ENCODE assay signal across 19 mouse cellular contexts in the genomic region with DNA sequence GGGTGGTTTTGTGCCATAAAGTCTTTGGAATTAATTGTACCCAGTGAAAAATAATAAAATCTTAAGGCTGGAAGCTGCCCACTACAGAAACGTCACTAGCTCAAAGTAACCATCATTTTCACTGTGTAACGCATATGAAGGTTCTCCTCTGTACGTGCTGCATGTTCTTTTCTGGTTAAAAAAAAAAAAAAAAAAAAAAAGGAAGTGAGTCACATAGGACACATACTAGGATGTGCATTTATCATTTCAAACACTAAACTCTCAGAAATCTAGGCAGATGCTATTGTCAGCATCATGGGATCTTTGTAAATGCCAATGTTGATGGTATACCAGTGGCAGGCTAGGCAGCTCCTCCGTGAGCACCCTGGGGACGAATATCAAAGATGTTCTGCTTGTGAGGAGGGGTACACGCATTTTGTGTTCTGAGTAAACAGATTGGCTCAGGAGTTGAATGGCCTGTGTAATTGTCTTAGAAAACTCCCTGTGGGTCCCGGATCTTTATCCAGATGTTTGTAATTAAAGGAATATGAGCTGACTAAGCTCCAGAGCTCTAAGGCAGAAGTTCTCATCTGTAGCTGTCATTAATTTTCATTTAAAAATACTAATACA. TPM values are rescaled to one million over a fixed set of nuclear protein-coding genes. Genes with fewer than 3 reads are reported as not detected.
A peak's percentile ranks its signal among the peaks of the same experiment; 100 is the strongest.
DNase-seq lines count a peak whose midpoint lies in the region; ATAC-seq lines count a peak whose summit lies in the region.
"Had no signal": no experiment of that assay in that cellular context is flagged by ENCODE, and none has a peak within 500 bp of the region (broad histone marks: within the 10 kb centered on the region; RNA-seq: fewer than 3 reads in every experiment).

No protein-coding gene starts in this region.

- no peaks in the 10 kb centered on the region for H3K9me3 ChIP-seq in midbrain, embryonic 11.5 days (ENCODE audit: control insufficient read depth, low read length)
- no peaks in the 10 kb centered on the region for H3K9me3 ChIP-seq in midbrain, embryonic 10.5 days (replicated peaks)
- H3K9me3 ChIP-seq in midbrain, embryonic 13.5 days = no peaks in the 10 kb centered on the region
- no peaks in the 10 kb centered on the region for H3K9me3 ChIP-seq in liver, embryonic 11.5 days (ENCODE audit: control insufficient read depth, low read length)
- H3K9me3 ChIP-seq: embryonic facial prominence, embryonic 13.5 days; forebrain, embryonic 12.5 days; megakaryocyte, embryonic 14.5 days had no signal

- no peaks in the 10 kb centered on the region for H3K36me3 ChIP-seq in midbrain, embryonic 11.5 days (ENCODE audit: control insufficient read depth, insufficient read depth, low read length)
- no peaks in the 10 kb centered on the region for H3K36me3 ChIP-seq in midbrain, embryonic 10.5 days
- H3K36me3 ChIP-seq in midbrain, embryonic 13.5 days = no peaks in the 10 kb centered on the region
- H3K36me3 ChIP-seq in liver, embryonic 11.5 days (ENCODE audit: control insufficient read depth, insufficient read depth, low read length) = no peaks in the 10 kb centered on the region
- H3K36me3 ChIP-seq: embryonic facial prominence, embryonic 13.5 days; forebrain, embryonic 12.5 days had no signal

- ATAC-seq in midbrain, embryonic 11.5 days (ENCODE audit: low FRiP score) = peak; percentile 40; the same call in 1 of the 2 replicates
- ATAC-seq in midbrain, embryonic 13.5 days = 0 out of 2 replicates have a peak, but pooled peaks have one; percentile 37
- no peak for ATAC-seq in liver, embryonic 11.5 days (replicated peaks; ENCODE audit: low FRiP score)

- intact Hi-C loops in left cerebral cortex, postnatal 14 days (cut with DNase I) = no loop called here

- H3K27ac ChIP-seq in midbrain, embryonic 11.5 days (ENCODE audit: low read depth, low read length) = no peak overlapping the region
- H3K27ac ChIP-seq in midbrain, embryonic 10.5 days (replicated peaks) = no peak overlapping the region
- H3K27ac ChIP-seq in midbrain, embryonic 13.5 days = no peak overlapping the region
- no peak overlapping the region for H3K27ac ChIP-seq in liver, embryonic 11.5 days (ENCODE audit: low read depth, low read length)
- H3K27ac ChIP-seq: embryonic facial prominence, embryonic 13.5 days; forebrain, embryonic 12.5 days had no signal

- no peak overlapping the region for H3K9ac ChIP-seq in midbrain, embryonic 11.5 days (ENCODE audit: low read length)
- no peak overlapping the region for H3K9ac ChIP-seq in midbrain, embryonic 13.5 days (replicated peaks)
- no peak overlapping the region for H3K9ac ChIP-seq in liver, embryonic 11.5 days (ENCODE audit: low read depth, low read length)
- H3K9ac ChIP-seq: embryonic facial prominence, embryonic 13.5 days; forebrain, embryonic 12.5 days; lung, embryonic 14.5 days had no signal

- 44% methylated on average over 7 of the region's 7 CpGs for WGBS in midbrain, embryonic 11.5 days
- 47% methylated on average over 7 of the region's 7 CpGs for WGBS in midbrain, embryonic 10.5 days
- WGBS in midbrain, embryonic 13.5 days = 40% methylated on average over 7 of the region's 7 CpGs
- 59% methylated on average over 7 of the region's 7 CpGs for WGBS in liver, embryonic 11.5 days

- no peak overlapping the region for H3K4me2 ChIP-seq in midbrain, embryonic 11.5 days
- no peak overlapping the region for H3K4me2 ChIP-seq in midbrain, embryonic 13.5 days (replicated peaks)
- H3K4me2 ChIP-seq in liver, embryonic 11.5 days = no peak overlapping the region
- H3K4me2 ChIP-seq: embryonic facial prominence, embryonic 13.5 days; forebrain, embryonic 12.5 days; lung, embryonic 14.5 days had no signal

- H3K4me1 ChIP-seq in midbrain, embryonic 11.5 days (ENCODE audit: control insufficient read depth, insufficient read depth, low read length) = no peaks in the 10 kb centered on the region
- H3K4me1 ChIP-seq in midbrain, embryonic 10.5 days = no peaks in the 10 kb centered on the region
- 0 out of 2 replicates have a peak, but pooled peaks cover 5% of the 10 kb centered on the region for H3K4me1 ChIP-seq in midbrain, embryonic 13.5 days (replicated peaks)
- no peaks in the 10 kb centered on the region for H3K4me1 ChIP-seq in liver, embryonic 11.5 days (replicated peaks; ENCODE audit: control insufficient read depth, insufficient read depth, low read length)
- H3K4me1 ChIP-seq: forebrain, embryonic 12.5 days had no signal

- H3K27me3 ChIP-seq in midbrain, embryonic 11.5 days (ENCODE audit: control insufficient read depth, insufficient read depth, low read length) = no peaks in the 10 kb centered on the region
- no peaks in the 10 kb centered on the region for H3K27me3 ChIP-seq in midbrain, embryonic 10.5 days (ENCODE audit: low read depth, poor library complexity, severe bottlenecking)
- no peaks in the 10 kb centered on the region for H3K27me3 ChIP-seq in midbrain, embryonic 13.5 days
- no peaks in the 10 kb centered on the region for H3K27me3 ChIP-seq in liver, embryonic 11.5 days (replicated peaks; ENCODE audit: control insufficient read depth, insufficient read depth, low read length)
- H3K27me3 ChIP-seq: embryonic facial prominence, embryonic 13.5 days; forebrain, embryonic 12.5 days; megakaryocyte, embryonic 14.5 days had no signal

- DNase-seq in midbrain, embryonic 11.5 days (ENCODE audit: low spot score, missing footprints) = no peak
- no peak for DNase-seq in midbrain, embryonic 10.5 days (ENCODE audit: low spot score)
- DNase-seq in forelimb bud, embryonic 11.5 days (ENCODE audit: low read depth, low spot score) = peak; percentile 11
- DNase-seq in left cerebral cortex, postnatal 14 days (ENCODE audit: low spot score in 2 of 2) = no peak
- DNase-seq in right cerebral cortex, postnatal 25 days = no peak
- no peak for DNase-seq in liver, embryonic 11.5 days (ENCODE audit: low spot score)
- DNase-seq: cerebellum, adult 8-10 months; gastrocnemius, postnatal 10 days; heart, postnatal 36 days; kidney, adult 9 months; lung, embryonic 14.5 days had no signal

- H3K4me3 ChIP-seq in midbrain, embryonic 11.5 days (ENCODE audit: low read depth, low read length) = no peak overlapping the region
- H3K4me3 ChIP-seq in midbrain, embryonic 10.5 days = no peak overlapping the region
- H3K4me3 ChIP-seq in midbrain, embryonic 13.5 days (replicated peaks) = no peak overlapping the region
- no peak overlapping the region for H3K4me3 ChIP-seq in liver, embryonic 11.5 days (ENCODE audit: low read depth, low read length)
- H3K4me3 ChIP-seq: embryonic facial prominence, embryonic 13.5 days; forebrain, embryonic 12.5 days; megakaryocyte, embryonic 14.5 days had no signal

RNA-seq across cellular contexts. Expression of a gene that starts 7.3 kb away (rescaled TPM):
- polyA plus RNA-seq in midbrain, embryonic 11.5 days (2014; fragmentation: Nextera tagmentation; extraction: Ambion mirVana) = 0.33 and 1.2 TPM in 2 replicates
- 0.22 and 0.57 TPM in 2 replicates for polyA plus RNA-seq in midbrain, embryonic 10.5 days (2016; fragmentation: Nextera tagmentation; extraction: Ambion mirVana)
- polyA plus RNA-seq in midbrain, embryonic 13.5 days (2015; fragmentation: Nextera tagmentation; extraction: Ambion mirVana) = 0.36 and 0.49 TPM in 2 replicates
- total RNA-seq in left cerebral cortex, postnatal 14 days (2021) = 1 to 10 TPM in 1 of 2 experiments, under 1 TPM in 1; 0.97 to 1.5 TPM
- polyA plus RNA-seq in liver, embryonic 11.5 days (2014; fragmentation: Nextera tagmentation; extraction: Ambion mirVana) = 0.55 and 0.60 TPM in 2 replicates

RNA-seq across cellular contexts. Expression of a gene that starts 26.5 kb away (rescaled TPM):
- polyA plus RNA-seq in midbrain, embryonic 11.5 days (2014; fragmentation: Nextera tagmentation; extraction: Ambion mirVana) = not detected in 2 replicates
- polyA plus RNA-seq in midbrain, embryonic 10.5 days (2016; fragmentation: Nextera tagmentation; extraction: Ambion mirVana) = not detected in 2 replicates
- not detected in 2 replicates for polyA plus RNA-seq in midbrain, embryonic 13.5 days (2015; fragmentation: Nextera tagmentation; extraction: Ambion mirVana)
- not detected for total RNA-seq in left cerebral cortex, postnatal 14 days (2021)
- polyA plus RNA-seq in liver, embryonic 11.5 days (2014; fragmentation: Nextera tagmentation; extraction: Ambion mirVana) = not detected in 2 replicates
- total RNA-seq: gastrocnemius, postnatal 10 days; heart, postnatal 36 days; left cerebral cortex, adult 18-20 months; neutrophil, adult 5-6 weeks had no signal
- polyA plus RNA-seq: embryonic facial prominence, embryonic 13.5 days; forebrain, embryonic 12.5 days; limb, embryonic 14.5 days; lung, embryonic 14.5 days; urinary bladder, adult 2 months had no signal

RNA-seq across cellular contexts. Expression of a gene that starts 33.1 kb away (rescaled TPM):
- polyA plus RNA-seq in midbrain, embryonic 11.5 days (2014; fragmentation: Nextera tagmentation; extraction: Ambion mirVana) = 26.3 and 27.7 TPM in 2 replicates
- 29.8 and 32.9 TPM in 2 replicates for polyA plus RNA-seq in midbrain, embryonic 10.5 days (2016; fragmentation: Nextera tagmentation; extraction: Ambion mirVana)
- polyA plus RNA-seq in midbrain, embryonic 13.5 days (2015; fragmentation: Nextera tagmentation; extraction: Ambion mirVana) = 11.6 TPM in 2 replicates
- total RNA-seq in left cerebral cortex, postnatal 14 days (2021) = 1 to 10 TPM; 1.0 to 1.2 TPM
- 35.4 and 36.9 TPM in 2 replicates for polyA plus RNA-seq in liver, embryonic 11.5 days (2014; fragmentation: Nextera tagmentation; extraction: Ambion mirVana)
